Mouse (Mus musculus) midbrain, postnatal 0 days (tissue): Measurements from ENCODE around the gene Sema5a. TPM values are rescaled to one million over a fixed set of nuclear protein-coding genes. Genes with fewer than 3 reads are reported as not detected.

Source experiments
- ATAC-seq: fragments of 200-750 bp; cut with Nextera tagmentation; 2 replicates; pipeline ENCODE4 v1.8.0; 2017; ENCODE audit warnings: moderate number of reproducible peaks, mild to moderate bottlenecking, moderate TSS enrichment, moderate library complexity; ENCODE audit not compliant: low FRiP score
- DNase-seq: peaks from one replicate; pipeline ENCODE4 v3.0.0-alpha.2; 2015; ENCODE audit warnings: low spot score
- H3K27ac ChIP-seq: fragments of 300-500 bp; sonication (generic); 2 replicates; pipeline ENCODE4 v1.5.1; 2014; ENCODE audit warnings: low read depth, mild to moderate bottlenecking, low read length, mixed read lengths
- H3K27me3 ChIP-seq: fragments of 300-500 bp; sonication (generic); 2 replicates; pipeline ENCODE4 v1.6.1; 2014; ENCODE audit warnings: low read length, control low read depth, mixed read lengths; ENCODE audit not compliant: insufficient read depth
- H3K36me3 ChIP-seq: fragments of 300-500 bp; sonication (generic); 2 replicates; pipeline ENCODE4 v1.6.1; 2014; ENCODE audit warnings: low read length, control low read depth, mixed read lengths; ENCODE audit not compliant: insufficient read depth
- H3K4me1 ChIP-seq: fragments of 300-500 bp; sonication (generic); 2 replicates; pipeline ENCODE4 v1.6.1; 2014; ENCODE audit warnings: mild to moderate bottlenecking, control low read depth, antibody characterized with exemption, low read length, mixed read lengths; ENCODE audit not compliant: insufficient read depth
- H3K4me2 ChIP-seq: fragments of 300-500 bp; sonication (generic); 2 replicates; pipeline ENCODE4 v1.6.1; 2014; ENCODE audit warnings: low read depth, mild to moderate bottlenecking, low read length, mixed read lengths; ENCODE audit not compliant: poor library complexity, severe bottlenecking
- H3K4me3 ChIP-seq: fragments of 300-500 bp; sonication (generic); 2 replicates; pipeline ENCODE4 v1.5.1; 2014; ENCODE audit warnings: low read depth, mild to moderate bottlenecking, low read length, moderate library complexity
- H3K9ac ChIP-seq: fragments of 300-500 bp; sonication (generic); replicated peaks from 2 replicates; pipeline ENCODE4 v1.6.1; 2014; ENCODE audit warnings: mild to moderate bottlenecking, low read length, moderate library complexity, mixed read lengths; ENCODE audit not compliant: poor library complexity, severe bottlenecking
- H3K9me3 ChIP-seq: fragments of 300-500 bp; sonication (generic); 2 replicates; pipeline ENCODE4 v1.6.1; 2016; ENCODE audit warnings: low read length, control low read depth
- CTCF ChIP-seq: IDR thresholded peaks from 2 replicates; pipeline ENCODE4 v1.5.1; 2016; ENCODE audit warnings: antibody characterized with exemption, mild to moderate bottlenecking
- WGBS: fragments of 180-500 bp; shearing (Covaris S2); extraction: QIAGEN DNeasy Blood & Tissue Kit; methylation state at CpG from one replicate; pipeline ENCODE4 v1.1.7; 2014; 5-methylcytosine and 5-hydroxymethylcytosine counted together
- polyA plus RNA-seq: library from polyadenylated mRNA; unstranded; fragments of >200 nt; fragmentation: Nextera tagmentation; extraction: Ambion mirVana; gene quantifications from 2 replicates; pipeline ENCODE4 v1.2.1, GENCODE M21; 2015
- total RNA-seq: library from RNA; depleted of rRNA; stranded (reverse); fragments of >200 nt; gene quantifications from 2 replicates; pipeline ENCODE4 v1.2.3, GENCODE M21; 2014

Gene Sema5a
- total and polyA plus RNA-seq, 2 experiments from 2014 or later, result 5.8 to 26.5 TPM

- no peak for TF ChIP-seq CTCF
- DNase-seq (peak; percentile 20), ATAC-seq (no peak)
- no peak overlapping the region for H3K27ac ChIP-seq
- no peaks in the 10 kb centered on the region for H3K36me3 ChIP-seq
- no peaks in the 10 kb centered on the region for H3K4me1 ChIP-seq
- H3K9me3 ChIP-seq, result no peaks in the 10 kb centered on the region
- H3K4me2 ChIP-seq, result no peak overlapping the region
- no peaks in the 10 kb centered on the region for H3K27me3 ChIP-seq
- 93% methylated on average over 7 of the region's 7 CpGs for WGBS
- H3K4me3 ChIP-seq, result no peak overlapping the region
- no peak overlapping the region for H3K9ac ChIP-seq
Observed at GRCm38 (mm10) chr15:32611201-32611600, 366.6 kb downstream of the Sema5a start.

- no peak overlapping the region for H3K27ac ChIP-seq
- H3K9me3 ChIP-seq, result no peaks in the 10 kb centered on the region
- ATAC-seq, result no peak
- H3K27me3 ChIP-seq, result no peaks in the 10 kb centered on the region
- H3K4me3 ChIP-seq, result no peak overlapping the region
- 93% methylated on average over 6 of the region's 6 CpGs for WGBS
- DNase-seq, result no peak
- TF ChIP-seq CTCF, result no peak
- no peaks in the 10 kb centered on the region for H3K36me3 ChIP-seq
- H3K4me1 ChIP-seq, result no peaks in the 10 kb centered on the region
- no peak overlapping the region for H3K9ac ChIP-seq
- H3K4me2 ChIP-seq, result no peak overlapping the region
Observed at GRCm38 (mm10) chr15:32613718-32614117, 369.1 kb downstream of the Sema5a start.

- H3K27ac ChIP-seq, result no peak overlapping the region
- ATAC-seq, result no peak
- H3K9me3 ChIP-seq, result no peaks in the 10 kb centered on the region
- 91% methylated on average over 5 of the region's 5 CpGs for WGBS
- no peak for TF ChIP-seq CTCF
- DNase-seq, result no peak
- H3K9ac ChIP-seq, result no peak overlapping the region
- no peak overlapping the region for H3K4me3 ChIP-seq
- no peaks in the 10 kb centered on the region for H3K4me1 ChIP-seq
- no peak overlapping the region for H3K4me2 ChIP-seq
- H3K36me3 ChIP-seq, result no peaks in the 10 kb centered on the region
- H3K27me3 ChIP-seq, result no peaks in the 10 kb centered on the region
Observed at GRCm38 (mm10) chr15:32615773-32616172, 371.2 kb downstream of the Sema5a start.

- DNase-seq (no peak), ATAC-seq (no peak)
- TF ChIP-seq CTCF, result no peak
- WGBS, result 50% methylated on average over 2 of the region's 2 CpGs
- Histone ChIP-seq H3K9ac (no peak overlapping the region), H3K27ac (no peak overlapping the region), H3K27me3 (no peaks in the 10 kb centered on the region), H3K4me1 (no peaks in the 10 kb centered on the region), H3K36me3 (no peaks in the 10 kb centered on the region), H3K9me3 (no peaks in the 10 kb centered on the region), H3K4me3 (no peak overlapping the region), H3K4me2 (no peak overlapping the region)
Observed at GRCm38 (mm10) chr15:32619199-32619598, 374.6 kb downstream of the Sema5a start.

GRCm38 (mm10) chr15:32623037-32623739 is 378.6 kb downstream of the Sema5a start:
- WGBS, result 79% methylated on average over 12 of the region's 12 CpGs
- H3K4me3 ChIP-seq, result no peak overlapping the region
- H3K9ac ChIP-seq, result no peak overlapping the region
- no peak overlapping the region for H3K27ac ChIP-seq
- H3K9me3 ChIP-seq, result no peaks in the 10 kb centered on the region
- ATAC-seq (no peak), DNase-seq (no peak)
- H3K36me3 ChIP-seq, result no peaks in the 10 kb centered on the region
- no peaks in the 10 kb centered on the region for H3K4me1 ChIP-seq
- no peak overlapping the region for H3K4me2 ChIP-seq
- no peaks in the 10 kb centered on the region for H3K27me3 ChIP-seq
- no peak for TF ChIP-seq CTCF

- H3K9ac ChIP-seq, result no peak overlapping the region
- TF ChIP-seq CTCF, result no peak
- no peaks in the 10 kb centered on the region; the same call in 1 of the 2 replicates for H3K36me3 ChIP-seq
- no peak overlapping the region for H3K4me3 ChIP-seq
- DNase-seq, result no peak
- no peaks in the 10 kb centered on the region for H3K9me3 ChIP-seq
- no peak overlapping the region for H3K27ac ChIP-seq
- 66% methylated on average over 4 of the region's 4 CpGs for WGBS
- no peak overlapping the region for H3K4me2 ChIP-seq
- no peaks in the 10 kb centered on the region for H3K4me1 ChIP-seq
- no peak for ATAC-seq
- H3K27me3 ChIP-seq, result no peaks in the 10 kb centered on the region
Observed at GRCm38 (mm10) chr15:32624106-32624505, 379.5 kb downstream of the Sema5a start.
